Mouse (Mus musculus) olfactory bulb, adult 2 months (tissue): ENCODE results near the gene Thbd. TPM values are rescaled to one million over a fixed set of nuclear protein-coding genes. Genes with fewer than 3 reads are reported as not detected.

ENCODE experiments used
- H3K27ac ChIP-seq: fragments of 200-500 bp; 2 replicates; pipeline ENCODE4 v1.5.1; 2012; ENCODE audit warnings: low read depth, low read length; ENCODE audit not compliant: insufficient read depth
- H3K4me1 ChIP-seq: fragments of 200-500 bp; 2 replicates; pipeline ENCODE4 v1.6.1; 2012; ENCODE audit warnings: low read length; ENCODE audit not compliant: control insufficient read depth, insufficient read depth
- H3K4me3 ChIP-seq: fragments of 200-500 bp; 2 replicates; pipeline ENCODE4 v1.5.1; 2012; ENCODE audit warnings: mild to moderate bottlenecking, low read depth, low read length, moderate library complexity; ENCODE audit not compliant: insufficient read depth
- CTCF ChIP-seq: fragments of 200-500 bp; IDR thresholded peaks from 2 replicates; pipeline ENCODE4 v1.5.1; 2012; ENCODE audit warnings: low read depth, mild to moderate bottlenecking, low read length, moderate library complexity; ENCODE audit not compliant: insufficient read depth
- POLR2A ChIP-seq: fragments of 200-500 bp; IDR thresholded peaks from 2 replicates; pipeline ENCODE4 v1.6.1; 2012; ENCODE audit warnings: mild to moderate bottlenecking, low read depth, low read length, moderate library complexity; ENCODE audit not compliant: insufficient read depth
- WGBS: fragments of 180-500 bp; shearing (Covaris S2); methylation state at CpG from one replicate; pipeline ENCODE4 v1.1.7; 2018; 5-methylcytosine and 5-hydroxymethylcytosine counted together
- polyA plus RNA-seq: library from polyadenylated mRNA; stranded (reverse); fragments of >200 nt; gene quantifications from 2 replicates; pipeline ENCODE4 v1.2.4, GENCODE M21; 2012; ENCODE audit warnings: low replicate concordance; ENCODE audit not compliant: missing spikeins, insufficient read depth, insufficient read length

Thbd gene
- polyA plus RNA-seq, 1 experiment, result not detected

GRCm38 (mm10) chr2:148406971-148407869 is 768 bp downstream of the Thbd start:
- WGBS, result 29% methylated on average over 55 of the region's 55 CpGs
- H3K27ac ChIP-seq, result no peak overlapping the region
- H3K4me3 ChIP-seq, result peak overlapping the region; percentile 20

GRCm38 (mm10) chr2:148406160-148406970 is 1.6 kb downstream of the Thbd start:
- no peak overlapping the region for H3K27ac ChIP-seq
- peaks cover 16% of the 10 kb centered on the region for H3K4me1 ChIP-seq
- TF ChIP-seq POLR2A, result no peak
- TF ChIP-seq CTCF, result no peak
- WGBS, result 42% methylated on average over 34 of the region's 34 CpGs
- H3K4me3 ChIP-seq, result peak overlapping the region; percentile 20

More at GRCm38 (mm10) chr2:148406971-148407869, 768 bp downstream of the Thbd start:
- H3K4me1 ChIP-seq, result peaks cover 16% of the 10 kb centered on the region
- no peak for TF ChIP-seq CTCF
- TF ChIP-seq POLR2A, result no peak

GRCm38 (mm10) chr2:148404906-148405305 is 3.1 kb downstream of the Thbd start:
- Histone ChIP-seq H3K4me1 (peaks cover 16% of the 10 kb centered on the region), H3K27ac (no peak overlapping the region), H3K4me3 (no peak overlapping the region)
- TF ChIP-seq POLR2A (no peak), CTCF (no peak)
- 84% methylated on average over 5 of the region's 5 CpGs for WGBS

- Histone ChIP-seq H3K27ac (no peak overlapping the region), H3K4me3 (no peak overlapping the region), H3K4me1 (peaks cover 6% of the 10 kb centered on the region; the same call in 1 of the 2 replicates)
- WGBS, result 63% methylated on average over 1 of the region's 1 CpGs
- TF ChIP-seq CTCF (no peak), POLR2A (no peak)
Measured at GRCm38 (mm10) chr2:148402227-148402626, 5.8 kb downstream of the Thbd start.

- Histone ChIP-seq H3K4me3 (no peak overlapping the region), H3K4me1 (peaks cover 15% of the 10 kb centered on the region), H3K27ac (no peak overlapping the region)
- WGBS, result 84% methylated on average over 5 of the region's 5 CpGs
- no peak for TF ChIP-seq POLR2A
- TF ChIP-seq CTCF, result no peak
Measured at GRCm38 (mm10) chr2:148398901-148399685, 8.9 kb downstream of the Thbd start.

- H3K27ac ChIP-seq, result peak overlapping the region; percentile 67; the same call in 1 of the 2 replicates
- TF ChIP-seq POLR2A, result no peak
- TF ChIP-seq CTCF, result no peak
- peak overlapping the region; percentile 21 for H3K4me3 ChIP-seq
- peaks cover 15% of the 10 kb centered on the region for H3K4me1 ChIP-seq
- 70% methylated on average over 1 of the region's 1 CpGs for WGBS
Measured at GRCm38 (mm10) chr2:148397784-148398100, 10.2 kb downstream of the Thbd start.

- peak overlapping the region; percentile 53 for H3K4me3 ChIP-seq
- H3K4me1 ChIP-seq, result peaks cover 15% of the 10 kb centered on the region
- H3K27ac ChIP-seq, result peak overlapping the region; percentile 67
- TF ChIP-seq POLR2A (no peak), CTCF (no peak)
- 44% methylated on average over 11 of the region's 11 CpGs for WGBS
Measured at GRCm38 (mm10) chr2:148397015-148397783, 10.8 kb downstream of the Thbd start.

GRCm38 (mm10) chr2:148396209-148396608 is 11.8 kb downstream of the Thbd start:
- peak overlapping the region; percentile 53 for H3K4me3 ChIP-seq

More at GRCm38 (mm10) chr2:148396209-148396608, 11.8 kb downstream of the Thbd start:
- H3K4me1 ChIP-seq, result peaks cover 15% of the 10 kb centered on the region
- 64% methylated on average over 10 of the region's 10 CpGs for WGBS
- peak overlapping the region; percentile 15; the same call in 1 of the 2 replicates for H3K27ac ChIP-seq
- TF ChIP-seq POLR2A, result no peak
- no peak for TF ChIP-seq CTCF
